Mouse (Mus musculus) bone marrow, adult 2 months (tissue): ENCODE data around the gene Olfr1218.

ENCODE experiments used
- CTCF ChIP-seq: fragments of 200-500 bp; IDR thresholded peaks from 2 replicates; pipeline ENCODE4 v1.5.1; 2011; ENCODE audit warnings: low read length, control low read depth; ENCODE audit not compliant: control insufficient read depth, insufficient read depth
- POLR2A ChIP-seq: fragments of 200-500 bp; IDR thresholded peaks from 2 replicates; pipeline ENCODE4 v1.6.1; 2011; ENCODE audit warnings: low read depth, mild to moderate bottlenecking, control low read depth, low read length, borderline replicate concordance; ENCODE audit not compliant: control insufficient read depth

GRCm38 (mm10) chr2:89006873-89007272 is 54.1 kb downstream of the Olfr1218 start, which contains the start of gene Olfr1215:
- TF ChIP-seq CTCF (no peak), POLR2A (no peak)
